Mouse (Mus musculus): Measurements from ENCODE around the gene Dtl. TPM values are rescaled to one million over a fixed set of nuclear protein-coding genes. Genes with fewer than 3 reads are reported as not detected.

Dtl gene
- polyA plus RNA-seq, 1 experiment from 2014 or later, result 53.4 TPM

DNA sequence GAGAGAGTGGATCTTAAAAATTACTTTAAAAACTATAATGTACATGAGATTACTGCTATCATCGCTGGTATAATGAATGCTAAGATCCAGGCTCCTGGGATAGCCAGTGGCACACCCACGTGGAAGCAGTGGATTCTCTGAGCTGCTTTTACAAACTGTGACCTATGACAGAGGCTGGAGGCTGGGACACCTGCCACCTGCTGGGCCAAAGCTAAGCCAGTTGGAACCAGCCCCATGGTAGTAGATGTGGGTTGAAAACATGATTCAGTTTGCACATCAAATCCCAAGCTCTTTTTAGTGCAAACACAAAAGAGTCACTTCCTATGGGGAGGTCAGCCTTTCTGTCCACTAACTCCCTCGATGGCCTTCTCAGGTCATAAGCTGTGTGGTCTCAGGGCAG, 65.5 kb downstream of the Dtl start:
- no peak for ATAC-seq (ENCODE audit: low FRiP score)

DNA sequence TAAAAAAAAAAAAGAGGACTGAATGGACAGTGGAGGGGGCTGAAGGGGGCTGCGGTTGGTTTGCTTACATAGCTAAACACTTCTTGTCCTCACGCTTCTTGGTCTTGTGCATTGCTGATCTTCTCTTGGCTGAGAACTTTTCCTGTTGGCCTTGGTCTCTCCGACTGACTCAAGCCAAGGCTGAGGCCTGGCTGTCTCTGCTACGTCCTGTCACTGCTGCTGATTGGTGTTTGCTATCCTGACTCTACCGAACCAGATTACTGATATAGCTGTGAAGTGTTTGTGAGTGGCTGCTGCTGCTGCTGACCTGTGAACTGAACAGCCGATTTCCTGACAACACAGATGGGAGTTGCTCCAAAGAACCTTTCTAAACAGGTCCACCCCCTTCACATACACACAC, 66.2 kb downstream of the Dtl start:
- Histone ChIP-seq H3K9ac (ENCODE audit: low read depth, low read length) (no peak overlapping the region), H3K4me3 (ENCODE audit: low read depth, low read length) (no peak overlapping the region), H3K27ac (ENCODE audit: low read depth, low read length) (no peak overlapping the region), H3K9me3 (ENCODE audit: control insufficient read depth, low read length) (no peaks in the 10 kb centered on the region), H3K4me2 (replicated peaks; ENCODE audit: low read depth, low read length) (no peak overlapping the region), H3K36me3 (ENCODE audit: control insufficient read depth, insufficient read depth, low read length) (no peaks in the 10 kb centered on the region), H3K4me1 (replicated peaks; ENCODE audit: control insufficient read depth, insufficient read depth, low read length) (no peaks in the 10 kb centered on the region), H3K27me3 (ENCODE audit: control insufficient read depth, insufficient read depth, low read length) (no peaks in the 10 kb centered on the region)
- ATAC-seq (ENCODE audit: low FRiP score) (no peak), DNase-seq (ENCODE audit: low spot score) (no peak)
- WGBS, result 91% methylated on average over 6 of the region's 6 CpGs

More for the DNA sequence above, 65.5 kb downstream of the Dtl start:
- Histone ChIP-seq H3K9me3 (ENCODE audit: control insufficient read depth, low read length) (no peaks in the 10 kb centered on the region), H3K36me3 (ENCODE audit: control insufficient read depth, insufficient read depth, low read length) (no peaks in the 10 kb centered on the region), H3K27me3 (ENCODE audit: control insufficient read depth, insufficient read depth, low read length) (no peaks in the 10 kb centered on the region), H3K4me1 (replicated peaks; ENCODE audit: control insufficient read depth, insufficient read depth, low read length) (no peaks in the 10 kb centered on the region), H3K4me3 (ENCODE audit: low read depth, low read length) (no peak overlapping the region), H3K27ac (ENCODE audit: low read depth, low read length) (no peak overlapping the region), H3K4me2 (replicated peaks; ENCODE audit: low read depth, low read length) (no peak overlapping the region), H3K9ac (ENCODE audit: low read depth, low read length) (no peak overlapping the region)
- DNase-seq (ENCODE audit: low spot score), result no peak
- WGBS, result 75% methylated on average over 3 of the region's 3 CpGs

DNA sequence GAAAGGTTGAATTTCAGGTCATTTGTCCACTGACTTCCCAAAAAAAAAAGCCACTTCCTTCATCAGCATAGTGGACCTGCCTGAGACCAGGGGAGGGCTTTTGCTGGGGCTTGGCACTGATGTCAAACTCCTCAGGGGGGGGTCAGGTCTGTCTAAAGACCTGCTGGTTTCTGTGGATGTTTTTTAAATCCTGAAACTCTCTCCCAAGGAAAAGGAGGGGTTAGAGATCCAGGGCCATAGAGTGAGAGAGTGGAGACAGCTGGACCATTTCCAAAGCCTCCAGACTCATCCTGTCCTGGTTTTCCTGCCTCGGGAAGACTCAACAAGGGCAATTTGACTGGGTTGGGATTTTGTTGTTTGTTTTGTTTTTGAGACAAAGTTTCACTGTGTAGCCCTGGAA, 68.6 kb downstream of the Dtl start:
- DNase-seq (ENCODE audit: low spot score), result no peak
- Histone ChIP-seq H3K4me2 (replicated peaks; ENCODE audit: low read depth, low read length) (no peak overlapping the region), H3K27ac (ENCODE audit: low read depth, low read length) (no peak overlapping the region), H3K4me1 (replicated peaks; ENCODE audit: control insufficient read depth, insufficient read depth, low read length) (no peaks in the 10 kb centered on the region), H3K4me3 (ENCODE audit: low read depth, low read length) (no peak overlapping the region), H3K27me3 (ENCODE audit: control insufficient read depth, insufficient read depth, low read length) (no peaks in the 10 kb centered on the region), H3K9ac (ENCODE audit: low read depth, low read length) (no peak overlapping the region), H3K9me3 (ENCODE audit: control insufficient read depth, low read length) (no peaks in the 10 kb centered on the region), H3K36me3 (ENCODE audit: control insufficient read depth, insufficient read depth, low read length) (no peaks in the 10 kb centered on the region)
- WGBS, result 62% methylated on average over 1 of the region's 1 CpGs
- ATAC-seq (ENCODE audit: low FRiP score), result no peak

DNA sequence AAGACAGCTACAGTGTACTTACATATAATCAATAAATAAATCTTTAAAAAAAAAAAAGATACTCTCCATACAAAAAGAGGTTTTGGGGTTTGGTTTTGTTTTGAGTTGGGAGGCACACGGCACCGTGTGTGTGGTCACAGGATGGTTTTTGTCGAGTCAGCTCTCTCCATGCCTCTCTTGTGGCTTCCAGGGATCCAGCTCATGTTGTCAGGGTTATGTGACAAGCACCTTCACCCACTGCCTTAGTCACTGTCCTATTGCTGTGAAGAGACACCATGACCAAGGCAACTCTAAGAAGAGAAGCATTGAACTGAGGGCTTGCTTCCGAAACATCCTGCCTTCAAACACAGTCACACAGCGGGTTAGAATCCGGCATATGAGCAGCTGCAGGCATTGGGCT, 75.7 kb downstream of the Dtl start:
- ATAC-seq (ENCODE audit: low FRiP score), result no peak
- no peaks in the 10 kb centered on the region for H3K27me3 ChIP-seq (ENCODE audit: control insufficient read depth, insufficient read depth, low read length)
- no peak for DNase-seq (ENCODE audit: low spot score)
- no peak overlapping the region for H3K27ac ChIP-seq (ENCODE audit: low read depth, low read length)
- WGBS, result 93% methylated on average over 6 of the region's 6 CpGs
- no peaks in the 10 kb centered on the region for H3K9me3 ChIP-seq (ENCODE audit: control insufficient read depth, low read length)
- no peaks in the 10 kb centered on the region for H3K4me1 ChIP-seq (replicated peaks; ENCODE audit: control insufficient read depth, insufficient read depth, low read length)
- H3K4me2 ChIP-seq (replicated peaks; ENCODE audit: low read depth, low read length), result no peak overlapping the region
- no peak overlapping the region for H3K9ac ChIP-seq (ENCODE audit: low read depth, low read length)
- H3K36me3 ChIP-seq (ENCODE audit: control insufficient read depth, insufficient read depth, low read length), result no peaks in the 10 kb centered on the region
- H3K4me3 ChIP-seq (ENCODE audit: low read depth, low read length), result no peak overlapping the region

DNA sequence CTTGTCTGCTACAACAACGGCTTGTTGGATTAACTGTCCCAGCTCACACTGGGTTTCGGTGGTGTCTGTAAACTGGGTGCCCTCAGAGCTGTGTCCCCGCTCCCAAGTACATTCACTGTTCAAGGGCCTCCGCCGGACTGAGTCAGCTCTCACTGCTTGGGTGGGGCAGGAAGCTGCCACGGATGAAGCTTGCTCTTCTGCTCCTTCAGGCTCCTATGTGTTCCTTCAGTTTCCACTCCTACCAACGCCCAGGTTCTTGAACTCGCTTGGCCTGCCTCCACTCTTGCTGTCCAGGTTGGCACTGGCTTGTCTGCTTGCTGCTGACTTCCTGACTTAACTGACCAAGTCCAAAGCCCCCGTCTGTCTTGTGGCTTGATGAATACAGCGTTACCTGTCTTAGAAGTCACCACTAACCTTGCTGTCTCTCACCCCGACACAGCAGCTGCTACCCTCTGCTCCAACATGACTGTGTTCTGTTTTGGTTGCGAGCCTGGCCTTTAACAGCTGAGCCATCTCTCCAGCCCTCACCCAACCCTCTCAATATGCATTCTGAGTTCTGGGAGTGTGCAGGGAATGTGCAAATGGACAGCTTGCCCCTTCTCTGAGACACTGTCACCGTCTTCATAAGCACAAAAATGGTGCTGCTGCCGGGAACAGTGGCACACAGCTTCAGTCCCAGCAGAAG, 76.9 kb downstream of the Dtl start:
- ATAC-seq (ENCODE audit: low FRiP score), result no peak
- H3K9me3 ChIP-seq (ENCODE audit: control insufficient read depth, low read length), result no peaks in the 10 kb centered on the region

DNA sequence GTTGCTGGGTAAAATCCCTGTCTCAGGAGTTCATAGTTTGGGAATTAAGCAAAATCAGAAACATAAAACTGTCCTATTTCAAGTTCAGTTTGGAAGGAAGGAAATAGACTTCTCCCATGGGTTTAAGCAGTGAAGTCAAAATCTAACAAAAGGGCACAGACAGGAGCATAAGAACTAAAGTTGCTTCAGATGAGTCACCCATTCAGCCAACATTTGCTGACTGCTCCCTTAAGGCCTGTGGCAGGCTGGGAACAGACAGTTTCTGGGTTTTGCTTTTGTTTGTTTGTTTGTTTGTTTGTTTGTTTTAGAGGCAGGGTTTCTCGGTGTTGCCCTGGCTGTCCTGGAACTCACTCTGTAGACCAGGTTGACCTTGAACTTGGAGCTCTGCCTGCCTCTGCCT, 78.7 kb downstream of the Dtl start:
- H3K27ac ChIP-seq (ENCODE audit: low read depth, low read length), result no peak overlapping the region
- DNase-seq (ENCODE audit: low spot score) (no peak), ATAC-seq (ENCODE audit: low FRiP score) (no peak)
- no peak overlapping the region for H3K4me3 ChIP-seq (ENCODE audit: low read depth, low read length)
- H3K9ac ChIP-seq (ENCODE audit: low read depth, low read length), result no peak overlapping the region
- H3K36me3 ChIP-seq (ENCODE audit: control insufficient read depth, insufficient read depth, low read length), result no peaks in the 10 kb centered on the region
- H3K9me3 ChIP-seq (ENCODE audit: control insufficient read depth, low read length), result no peaks in the 10 kb centered on the region
- WGBS, result 86% methylated on average over 1 of the region's 1 CpGs
- H3K4me2 ChIP-seq (replicated peaks; ENCODE audit: low read depth, low read length), result no peak overlapping the region
- no peaks in the 10 kb centered on the region for H3K4me1 ChIP-seq (replicated peaks; ENCODE audit: control insufficient read depth, insufficient read depth, low read length)
- H3K27me3 ChIP-seq (ENCODE audit: control insufficient read depth, insufficient read depth, low read length), result no peaks in the 10 kb centered on the region

More for the DNA sequence above, 76.9 kb downstream of the Dtl start:
- Histone ChIP-seq H3K36me3 (ENCODE audit: control insufficient read depth, insufficient read depth, low read length) (no peaks in the 10 kb centered on the region), H3K4me1 (replicated peaks; ENCODE audit: control insufficient read depth, insufficient read depth, low read length) (no peaks in the 10 kb centered on the region), H3K27me3 (ENCODE audit: control insufficient read depth, insufficient read depth, low read length) (no peaks in the 10 kb centered on the region), H3K4me2 (replicated peaks; ENCODE audit: low read depth, low read length) (no peak overlapping the region), H3K9ac (ENCODE audit: low read depth, low read length) (no peak overlapping the region), H3K27ac (ENCODE audit: low read depth, low read length) (no peak overlapping the region), H3K4me3 (ENCODE audit: low read depth, low read length) (no peak overlapping the region)
- no peak for DNase-seq (ENCODE audit: low spot score)
- 87% methylated on average over 14 of the region's 14 CpGs for WGBS

DNA sequence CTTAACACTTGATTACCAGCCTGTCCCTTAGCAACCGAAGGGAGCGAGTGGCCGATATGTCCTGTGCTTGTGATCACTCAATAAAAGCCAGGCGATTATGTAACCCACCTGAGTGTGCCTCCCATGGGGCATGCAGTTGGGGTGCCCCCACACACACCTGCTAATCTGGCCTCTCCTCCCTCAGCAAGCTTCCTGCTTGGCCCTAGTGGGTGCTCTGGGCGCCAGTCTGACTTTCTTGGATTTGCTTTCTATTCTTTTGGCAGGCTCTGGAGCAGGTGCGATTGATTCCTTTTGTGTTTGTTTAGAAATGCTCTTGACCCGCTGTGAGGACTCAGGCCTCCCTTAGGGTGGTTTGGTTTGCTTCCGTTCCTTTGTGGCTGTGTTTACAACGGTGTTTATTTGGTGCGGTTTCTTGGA, 80.3 kb downstream of the Dtl start:
- no peaks in the 10 kb centered on the region for H3K27me3 ChIP-seq (ENCODE audit: control insufficient read depth, insufficient read depth, low read length)
- no peak overlapping the region for H3K9ac ChIP-seq (ENCODE audit: low read depth, low read length)
- no peaks in the 10 kb centered on the region for H3K36me3 ChIP-seq (ENCODE audit: control insufficient read depth, insufficient read depth, low read length)
- H3K4me1 ChIP-seq (replicated peaks; ENCODE audit: control insufficient read depth, insufficient read depth, low read length), result no peaks in the 10 kb centered on the region
- H3K4me3 ChIP-seq (ENCODE audit: low read depth, low read length), result no peak overlapping the region
- DNase-seq (ENCODE audit: low spot score) (no peak), ATAC-seq (ENCODE audit: low FRiP score) (no peak)
- no peak overlapping the region for H3K4me2 ChIP-seq (replicated peaks; ENCODE audit: low read depth, low read length)
- H3K27ac ChIP-seq (ENCODE audit: low read depth, low read length), result no peak overlapping the region
- WGBS, result 55% methylated on average over 10 of the region's 10 CpGs
- H3K9me3 ChIP-seq (ENCODE audit: control insufficient read depth, low read length), result no peaks in the 10 kb centered on the region

DNA sequence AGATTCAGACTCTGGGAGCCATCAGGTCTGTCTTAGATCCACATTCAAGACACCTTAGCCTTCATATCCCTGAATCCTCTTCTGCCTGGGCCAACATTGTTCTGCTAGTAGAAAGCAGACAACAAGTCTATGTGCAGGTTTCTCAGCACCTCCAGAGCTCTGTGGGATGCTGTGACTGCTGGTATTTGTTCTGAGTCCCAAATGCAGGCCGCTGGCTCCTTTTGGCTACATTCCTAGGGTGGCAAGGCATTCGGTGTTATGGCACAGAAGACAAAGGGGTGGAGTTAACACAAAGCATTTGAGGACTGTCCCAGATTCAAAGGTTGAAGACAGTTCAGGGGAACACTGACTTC, 81.1 kb downstream of the Dtl start:
- Histone ChIP-seq H3K27me3 (ENCODE audit: control insufficient read depth, insufficient read depth, low read length) (no peaks in the 10 kb centered on the region), H3K4me3 (ENCODE audit: low read depth, low read length) (no peak overlapping the region), H3K36me3 (ENCODE audit: control insufficient read depth, insufficient read depth, low read length) (no peaks in the 10 kb centered on the region), H3K27ac (ENCODE audit: low read depth, low read length) (no peak overlapping the region), H3K4me1 (replicated peaks; ENCODE audit: control insufficient read depth, insufficient read depth, low read length) (no peaks in the 10 kb centered on the region), H3K4me2 (replicated peaks; ENCODE audit: low read depth, low read length) (no peak overlapping the region), H3K9me3 (ENCODE audit: control insufficient read depth, low read length) (no peaks in the 10 kb centered on the region), H3K9ac (ENCODE audit: low read depth, low read length) (no peak overlapping the region)
- DNase-seq (ENCODE audit: low spot score) (no peak), ATAC-seq (ENCODE audit: low FRiP score) (no peak)
- WGBS, result 74% methylated on average over 2 of the region's 2 CpGs

DNA sequence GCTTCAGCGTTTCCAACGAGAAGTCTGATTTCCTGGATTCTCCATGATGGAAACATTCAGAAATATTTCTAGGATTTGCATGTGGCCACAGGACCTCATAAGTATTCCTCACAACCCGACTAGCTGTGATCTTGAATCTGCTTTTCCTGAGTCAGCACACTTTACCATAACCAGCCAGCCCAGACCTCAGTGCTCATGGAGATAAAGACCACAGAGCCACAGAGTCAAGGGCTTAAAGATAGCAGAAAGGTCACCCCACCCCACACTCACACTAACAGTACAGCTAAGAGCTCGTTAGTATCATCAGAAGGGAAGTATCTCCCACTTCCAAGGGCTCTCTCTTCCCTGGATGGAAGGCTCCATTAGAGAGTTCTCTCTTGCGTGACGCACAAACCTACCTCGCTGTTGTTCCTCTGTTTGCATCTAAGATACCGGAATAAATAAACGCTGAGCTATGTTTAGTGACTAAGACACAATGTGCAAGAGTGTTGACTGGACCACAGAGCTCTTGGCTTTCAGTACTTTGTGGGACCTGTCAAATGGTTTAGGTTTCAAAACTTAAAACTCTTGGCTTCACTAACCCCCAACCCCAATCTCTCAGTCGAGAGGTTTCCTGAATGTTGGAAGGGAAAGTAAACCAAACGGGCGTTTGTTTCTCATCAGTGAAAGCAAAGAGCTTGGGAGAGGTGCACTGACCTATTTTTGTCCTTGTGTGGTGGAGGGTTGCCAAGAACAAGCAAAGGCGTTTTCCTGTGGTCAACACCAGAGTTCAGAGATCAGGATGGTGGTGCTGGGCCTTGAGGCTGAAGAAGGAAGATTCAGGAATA, 81.7 kb downstream of the Dtl start:
- Histone ChIP-seq H3K9me3 (ENCODE audit: control insufficient read depth, low read length) (no peaks in the 10 kb centered on the region), H3K27me3 (ENCODE audit: control insufficient read depth, insufficient read depth, low read length) (no peaks in the 10 kb centered on the region), H3K4me1 (replicated peaks; ENCODE audit: control insufficient read depth, insufficient read depth, low read length) (no peaks in the 10 kb centered on the region), H3K4me3 (ENCODE audit: low read depth, low read length) (no peak overlapping the region), H3K27ac (ENCODE audit: low read depth, low read length) (no peak overlapping the region), H3K36me3 (ENCODE audit: control insufficient read depth, insufficient read depth, low read length) (no peaks in the 10 kb centered on the region), H3K4me2 (replicated peaks; ENCODE audit: low read depth, low read length) (no peak overlapping the region), H3K9ac (ENCODE audit: low read depth, low read length) (no peak overlapping the region)
- 84% methylated on average over 13 of the region's 13 CpGs for WGBS
- DNase-seq (ENCODE audit: low spot score) (no peak), ATAC-seq (ENCODE audit: low FRiP score) (no peak)

Measured in hindbrain, embryonic 11.5 days (tissue).